ENCODE assay signal across 8 mouse cellular contexts in the genomic region with DNA sequence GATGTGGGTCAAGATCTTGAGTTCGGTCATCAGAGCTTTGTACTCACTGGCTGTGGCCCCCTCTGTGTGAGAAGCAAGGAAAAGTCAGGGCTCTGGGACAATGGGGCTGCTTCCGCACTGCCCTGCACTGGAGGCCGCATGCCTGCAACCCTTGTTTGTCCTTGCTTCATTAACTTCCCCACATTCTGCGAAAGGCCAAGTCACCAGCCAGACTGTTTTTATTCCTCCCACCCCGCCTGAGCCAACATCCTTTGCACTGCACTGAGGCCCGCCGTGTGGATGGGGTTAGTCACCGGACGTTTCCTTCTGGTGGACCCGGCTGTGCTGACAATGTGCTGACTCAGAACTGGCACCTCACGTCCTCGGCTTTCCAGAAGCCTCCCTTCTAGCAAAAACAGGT.
DNase-seq lines count a peak whose midpoint lies in the region; ATAC-seq lines count a peak whose summit lies in the region.

No protein-coding gene starts in this region.

- H3K9me3 ChIP-seq in kidney, embryonic 16.5 days (ENCODE audit: low read length) = no peaks in the 10 kb centered on the region
- no peaks in the 10 kb centered on the region for H3K9me3 ChIP-seq in midbrain, embryonic 16.5 days (replicated peaks; ENCODE audit: control insufficient read depth, low read length, poor library complexity, severe bottlenecking)
- no peaks in the 10 kb centered on the region for H3K9me3 ChIP-seq in midbrain, embryonic 11.5 days (ENCODE audit: control insufficient read depth, low read length)

- WGBS in kidney, embryonic 16.5 days = 19% methylated on average over 12 of the region's 12 CpGs
- 67% methylated on average over 12 of the region's 12 CpGs for WGBS in midbrain, embryonic 16.5 days
- 74% methylated on average over 12 of the region's 12 CpGs for WGBS in midbrain, embryonic 11.5 days

- no peaks in the 10 kb centered on the region for H3K36me3 ChIP-seq in kidney, embryonic 16.5 days (ENCODE audit: insufficient read depth, low read length)
- H3K36me3 ChIP-seq in midbrain, embryonic 16.5 days (ENCODE audit: control insufficient read depth, insufficient read depth, low read length) = no peaks in the 10 kb centered on the region
- no peaks in the 10 kb centered on the region for H3K36me3 ChIP-seq in midbrain, embryonic 11.5 days (ENCODE audit: control insufficient read depth, insufficient read depth, low read length)

- peak overlapping the region; percentile 78 for H3K27ac ChIP-seq in kidney, embryonic 16.5 days (ENCODE audit: low read length)
- no peak overlapping the region for H3K27ac ChIP-seq in midbrain, embryonic 16.5 days (ENCODE audit: low read length)
- H3K27ac ChIP-seq in midbrain, embryonic 11.5 days (ENCODE audit: low read depth, low read length) = no peak overlapping the region

- no peaks in the 10 kb centered on the region for H3K27me3 ChIP-seq in kidney, embryonic 16.5 days (ENCODE audit: insufficient read depth, low read length)
- no peaks in the 10 kb centered on the region for H3K27me3 ChIP-seq in midbrain, embryonic 16.5 days (ENCODE audit: control insufficient read depth, insufficient read depth, low read depth, low read length)
- H3K27me3 ChIP-seq in midbrain, embryonic 11.5 days (ENCODE audit: control insufficient read depth, insufficient read depth, low read length) = no peaks in the 10 kb centered on the region

- H3K4me2 ChIP-seq in kidney, embryonic 16.5 days (replicated peaks; ENCODE audit: low read depth, low read length) = no peak overlapping the region
- H3K4me2 ChIP-seq in midbrain, embryonic 16.5 days (ENCODE audit: low read length) = no peak overlapping the region
- H3K4me2 ChIP-seq in midbrain, embryonic 11.5 days = no peak overlapping the region

- DNase-seq in adrenal gland, adult 2 months = peak; percentile 39
- no peak for DNase-seq in adrenal gland, postnatal 4 days (ENCODE audit: low spot score in 2 of 2)
- DNase-seq in urinary bladder, postnatal 14 days (ENCODE audit: low spot score) = peak; percentile 29
- DNase-seq in urinary bladder, postnatal 25 days (ENCODE audit: low spot score) = no peak
- DNase-seq in retina, embryonic 14.5 days (ENCODE audit: low spot score) = peak; percentile 7
- no peak for DNase-seq in midbrain, embryonic 11.5 days (ENCODE audit: low spot score, missing footprints)

- H3K4me3 ChIP-seq in kidney, embryonic 16.5 days (ENCODE audit: low read length) = no peak overlapping the region
- H3K4me3 ChIP-seq in midbrain, embryonic 16.5 days (ENCODE audit: low read depth, low read length) = no peak overlapping the region
- no peak overlapping the region for H3K4me3 ChIP-seq in midbrain, embryonic 11.5 days (ENCODE audit: low read depth, low read length)

- no peak overlapping the region; the same call in 1 of the 2 replicates for H3K9ac ChIP-seq in kidney, embryonic 16.5 days (replicated peaks; ENCODE audit: low read length)
- H3K9ac ChIP-seq in midbrain, embryonic 16.5 days (ENCODE audit: low read depth, low read length) = no peak overlapping the region
- no peak overlapping the region for H3K9ac ChIP-seq in midbrain, embryonic 11.5 days (ENCODE audit: low read length)

- ATAC-seq in kidney, embryonic 16.5 days (ENCODE audit: low FRiP score, low TSS enrichment) = peak; percentile 90
- no peak for ATAC-seq in midbrain, embryonic 16.5 days
- no peak for ATAC-seq in midbrain, embryonic 11.5 days (ENCODE audit: low FRiP score)

- peaks cover 11% of the 10 kb centered on the region for H3K4me1 ChIP-seq in kidney, embryonic 16.5 days (ENCODE audit: insufficient read depth, low read length)
- no peaks in the 10 kb centered on the region for H3K4me1 ChIP-seq in midbrain, embryonic 16.5 days (ENCODE audit: control insufficient read depth, insufficient read depth, low read length)
- no peaks in the 10 kb centered on the region for H3K4me1 ChIP-seq in midbrain, embryonic 11.5 days (ENCODE audit: control insufficient read depth, insufficient read depth, low read length)

Comparison
In these comparisons a context has a peak if more than half of its experiments do, and no peak if none do; other contexts are left out.
1. DNase-seq: peak in adrenal gland, adult 2 months (single experiment), urinary bladder, postnatal 14 days (single experiment) and retina, embryonic 14.5 days (single experiment); none in adrenal gland, postnatal 4 days (0 of 2), urinary bladder, postnatal 25 days (single experiment) and midbrain, embryonic 11.5 days (single experiment).